Mouse (Mus musculus): ENCODE results near the gene Olfr1121.
"Not testable (repeated sequence)": the region's sequence is repeated elsewhere in the genome, so short reads cannot be mapped to it uniquely, and the experiment has no call there.

Olfr1121 gene

DNA sequence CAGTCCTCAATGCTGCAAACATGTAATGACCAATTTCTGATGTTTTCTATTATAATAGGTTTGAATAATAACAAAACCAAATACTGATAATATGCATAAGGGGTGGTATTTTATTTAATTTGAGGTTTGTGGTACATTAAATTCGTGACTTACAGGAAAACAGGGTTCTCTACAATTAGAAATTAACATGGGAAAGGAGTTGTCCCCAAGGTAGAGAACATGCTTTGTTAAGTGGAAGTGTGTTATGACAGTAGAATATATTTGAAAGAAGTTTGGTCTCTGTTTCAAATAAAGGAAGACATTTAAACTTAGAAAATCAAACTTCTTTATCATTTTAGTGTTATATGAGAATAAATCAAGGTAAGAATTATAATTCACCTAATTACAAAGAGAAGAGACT is at the start of gene Olfr1121:
Gene Olfr1121 (plus strand): TSS at position 301 of the 400 bp plus-strand sequence.
- DNase-seq (ENCODE audit: extremely low read depth, low read depth), result no peak

DNA sequence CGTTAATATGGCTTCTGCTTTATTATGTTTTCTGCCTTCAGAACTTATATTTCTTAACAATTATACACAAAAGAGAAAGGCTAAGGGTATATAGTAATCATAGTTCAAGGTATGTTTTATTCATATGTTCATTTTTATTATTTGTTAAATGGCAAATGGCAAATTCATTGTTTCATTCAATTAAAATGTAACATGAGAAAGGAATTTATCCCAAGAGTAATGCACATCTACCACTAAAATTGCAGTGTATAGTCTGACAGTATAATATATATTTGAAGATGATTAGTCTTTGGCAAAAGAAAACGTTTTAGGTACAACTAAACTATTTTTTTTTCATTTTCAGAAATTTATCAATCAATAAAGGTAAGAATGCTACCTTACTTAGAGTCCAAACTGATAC is 15.2 kb upstream of the Olfr1121 start, which contains the start of gene Olfr1120:
Gene Olfr1120 (plus strand): TSS at position 301 of the 400 bp plus-strand sequence.
- no peak for DNase-seq (ENCODE audit: extremely low read depth, low read depth)

DNA sequence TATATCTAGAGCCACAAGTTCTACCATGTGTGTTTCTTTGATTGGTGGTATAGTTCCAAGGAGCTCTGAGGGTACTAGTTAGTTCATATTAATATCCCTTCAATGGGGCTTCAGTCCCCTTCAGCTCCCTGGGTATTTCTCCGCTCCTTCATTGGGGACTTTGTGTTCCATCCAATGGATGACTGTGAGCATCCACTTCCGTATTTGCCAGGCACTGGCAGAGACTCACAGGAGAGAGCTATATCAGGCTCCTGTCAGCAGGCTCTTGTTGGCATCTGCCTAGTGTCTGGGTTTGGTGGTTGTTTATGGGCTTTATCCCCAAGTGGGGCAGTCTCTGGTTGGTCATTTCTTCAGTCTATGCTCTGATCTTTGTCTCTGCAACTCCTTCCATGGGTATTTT is 9.6 kb upstream of the Olfr1121 start:
- DNase-seq (ENCODE audit: extremely low read depth, low read depth), result not testable (repeated sequence)

DNA sequence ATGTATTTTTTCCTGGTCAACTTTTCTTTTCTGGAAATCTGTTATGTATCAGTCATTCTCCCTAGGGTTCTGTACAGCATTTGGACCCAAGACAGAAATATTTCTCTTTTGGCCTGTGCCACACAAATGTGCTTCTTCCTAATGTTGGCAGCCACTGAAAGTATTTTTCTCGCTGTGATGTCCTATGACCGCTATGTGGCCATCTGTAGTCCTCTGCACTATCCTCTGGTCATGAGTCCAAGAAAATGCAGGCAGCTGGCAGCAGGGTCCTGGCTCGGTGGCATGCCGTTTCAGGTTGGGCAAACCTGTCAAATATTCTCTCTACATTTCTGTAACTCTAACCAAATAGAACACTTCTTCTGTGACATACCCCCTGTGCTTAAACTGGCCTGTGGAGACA is 2.0 kb downstream of the Olfr1121 start:
- no peak for DNase-seq (ENCODE audit: extremely low read depth, low read depth)

DNA sequence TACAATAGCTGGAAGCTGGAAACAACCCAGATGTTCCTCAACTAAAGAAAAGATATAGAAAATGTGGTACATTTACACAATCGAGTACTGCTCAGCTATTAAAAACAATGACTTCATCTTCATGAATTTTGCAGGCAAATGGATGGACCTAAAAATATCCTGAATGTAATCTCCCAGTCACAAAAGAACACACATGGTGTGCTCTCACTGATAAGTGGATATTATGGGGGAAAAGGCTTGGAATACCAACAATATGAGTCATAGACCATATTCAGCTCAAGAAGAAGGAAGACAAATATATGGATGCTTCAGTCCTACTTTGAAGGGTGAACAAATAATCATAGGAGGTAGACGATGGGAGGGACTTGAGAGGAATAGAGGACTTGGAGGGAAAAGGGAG is 14.2 kb downstream of the Olfr1121 start:
- DNase-seq (ENCODE audit: extremely low read depth, low read depth), result no peak

DNA sequence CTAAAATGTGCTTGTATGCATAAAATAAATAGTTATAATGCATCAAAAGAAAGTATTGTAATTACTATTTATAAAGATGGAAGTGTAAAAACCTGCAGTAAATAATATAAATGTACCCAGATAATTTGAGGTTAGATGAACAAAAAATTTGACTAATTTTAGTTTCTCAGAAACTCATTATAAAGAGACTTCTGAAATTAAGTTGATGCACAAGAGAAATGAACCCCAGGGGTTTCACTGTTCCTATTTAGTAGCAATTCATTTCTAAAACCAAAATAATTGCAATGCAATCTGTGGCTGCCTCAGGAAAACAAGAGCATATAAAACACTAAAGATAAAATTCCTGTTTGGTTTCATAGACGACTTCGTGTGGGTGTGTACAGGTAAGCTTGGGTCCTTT is 15.9 kb downstream of the Olfr1121 start, which contains the start of gene Olfr1122:
Gene Olfr1122 (plus strand): TSS at position 301 of the 400 bp plus-strand sequence.
- DNase-seq (ENCODE audit: extremely low read depth, low read depth), result no peak

DNA sequence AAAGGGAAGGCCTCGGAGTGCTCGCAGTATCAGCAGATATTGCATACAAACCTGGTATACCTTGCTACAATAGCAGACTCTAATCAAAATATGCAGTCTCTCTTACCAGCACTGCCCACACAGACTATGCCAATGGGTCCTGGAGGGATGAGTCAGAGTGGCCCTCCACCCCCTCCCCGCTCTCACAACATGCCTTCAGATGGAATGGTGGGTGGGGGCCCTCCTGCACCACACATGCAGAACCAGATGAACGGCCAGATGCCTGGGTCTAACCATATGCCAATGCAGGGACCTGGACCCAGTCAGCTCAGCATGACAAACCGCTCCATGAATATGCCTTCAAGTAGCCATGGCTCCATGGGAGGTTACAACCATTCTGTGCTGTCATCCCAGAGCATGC is 23.9 kb downstream of the Olfr1121 start:
- DNase-seq (ENCODE audit: extremely low read depth, low read depth), result not testable (repeated sequence)

DNA sequence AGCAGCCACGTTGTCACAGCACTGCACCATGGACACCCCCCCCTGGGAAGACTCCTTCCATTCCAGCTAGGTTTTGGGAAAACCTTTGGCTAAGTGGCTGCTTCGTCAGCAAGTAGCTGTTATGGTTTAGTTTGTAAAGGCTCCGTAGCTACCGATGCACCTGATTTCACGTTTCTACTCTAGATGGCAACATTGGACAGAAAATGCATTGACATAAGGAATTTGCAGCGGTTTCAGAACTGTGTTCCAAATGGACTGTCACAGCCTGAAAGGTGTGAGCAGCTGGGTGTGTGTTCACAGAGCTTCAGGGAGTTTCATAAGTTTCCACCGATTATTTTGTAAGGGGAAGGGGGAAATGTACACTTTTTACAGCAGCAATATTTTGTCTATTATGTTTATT is 25.0 kb downstream of the Olfr1121 start:
- DNase-seq (ENCODE audit: extremely low read depth, low read depth), result not testable (repeated sequence)

DNA sequence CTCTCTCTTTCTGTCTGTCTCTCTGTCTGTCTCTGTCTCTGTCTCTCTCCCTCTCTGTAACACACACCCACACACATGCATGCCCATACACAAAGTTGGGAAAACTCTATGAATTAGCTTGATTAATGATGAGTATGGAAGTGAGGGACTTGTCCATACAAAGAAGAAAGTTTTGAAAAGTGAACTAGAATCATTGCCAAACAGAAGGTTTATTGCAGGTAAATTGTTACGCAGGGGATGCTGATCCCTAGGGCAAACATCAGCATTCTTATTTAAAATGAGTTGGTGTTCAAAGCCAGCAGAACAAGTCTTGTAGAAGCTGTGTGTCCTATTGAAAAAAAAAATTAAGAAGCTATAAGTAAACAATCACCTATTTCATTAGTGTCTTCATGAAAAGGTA is 46.6 kb downstream of the Olfr1121 start, which contains the start of gene Olfr1123:
Gene Olfr1123 (plus strand): TSS at position 301 of the 400 bp plus-strand sequence.
- DNase-seq (ENCODE audit: extremely low read depth, low read depth), result no peak
